Mouse (Mus musculus): ENCODE results near the gene Inpp4a. TPM values are rescaled to one million over a fixed set of nuclear protein-coding genes. Genes with fewer than 3 reads are reported as not detected.

Gene Inpp4a
- total RNA-seq, 1 experiment: 4.0 TPM

DNA sequence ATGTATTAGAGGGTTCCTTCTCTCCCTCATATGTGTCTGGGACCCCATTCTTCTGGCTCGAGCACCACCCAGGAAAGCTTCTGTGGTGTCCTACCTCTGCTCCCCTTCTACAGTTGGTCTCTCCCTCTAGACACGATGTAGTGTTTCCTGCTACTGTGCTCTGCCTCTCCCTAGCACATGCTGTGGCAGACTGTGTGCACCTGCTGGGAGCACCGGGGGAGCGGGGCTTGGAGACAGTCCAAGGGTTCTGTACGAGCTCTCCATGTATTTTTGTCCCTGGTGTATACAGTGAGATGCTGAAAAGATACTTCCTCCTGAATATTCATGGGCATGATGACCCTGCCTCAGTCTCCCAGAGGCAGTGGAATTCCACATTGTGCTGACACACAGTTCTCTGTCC, 93.5 kb downstream of the Inpp4a start:
- H3K36me3 ChIP-seq (ENCODE audit: control insufficient read depth, insufficient read depth, low read length, poor library complexity, severe bottlenecking): 0 out of 2 replicates have a peak, but pooled peaks cover 2% of the 10 kb centered on the region
- H3K4me1 ChIP-seq (ENCODE audit: control insufficient read depth in 2 of 2, insufficient read depth in 2 of 2, low read length in 2 of 2, poor library complexity in 1 of 2): no peaks in the 10 kb centered on the region
- in situ Hi-C loops (cut with MboI; ENCODE audit: low sequenced_read_pairs in 2 of 2, unreplicated experiment in 2 of 2): no loop called here
- no peak for DNase-seq (ENCODE audit: low read depth, low spot score)
- H3K9ac ChIP-seq (ENCODE audit: insufficient read depth, low read depth, low read length, poor library complexity, severe bottlenecking): no peak overlapping the region
- H3K27ac ChIP-seq (ENCODE audit: insufficient read depth, low read depth, low read length, poor library complexity, severe bottlenecking): no peak overlapping the region
- no peaks in the 10 kb centered on the region for H3K9me3 ChIP-seq (ENCODE audit: control insufficient read depth, insufficient read depth, low read depth, low read length)
- TF ChIP-seq HCFC1 (IDR thresholded peaks at IDR 0.05; ENCODE audit: borderline replicate concordance, insufficient read depth, low read length) (no peak), MAFK (IDR thresholded peaks at IDR 0.05; ENCODE audit: insufficient read depth, low read depth, low read length) (no peak), ZC3H11A (IDR thresholded peaks at IDR 0.05; ENCODE audit: borderline replicate concordance, low read depth, low read length) (no peak)
- no peak overlapping the region for H3K4me3 ChIP-seq (ENCODE audit: insufficient read depth in 1 of 2, low read depth in 1 of 2, low read length in 2 of 2, poor library complexity in 1 of 2, severe bottlenecking in 1 of 2)

DNA sequence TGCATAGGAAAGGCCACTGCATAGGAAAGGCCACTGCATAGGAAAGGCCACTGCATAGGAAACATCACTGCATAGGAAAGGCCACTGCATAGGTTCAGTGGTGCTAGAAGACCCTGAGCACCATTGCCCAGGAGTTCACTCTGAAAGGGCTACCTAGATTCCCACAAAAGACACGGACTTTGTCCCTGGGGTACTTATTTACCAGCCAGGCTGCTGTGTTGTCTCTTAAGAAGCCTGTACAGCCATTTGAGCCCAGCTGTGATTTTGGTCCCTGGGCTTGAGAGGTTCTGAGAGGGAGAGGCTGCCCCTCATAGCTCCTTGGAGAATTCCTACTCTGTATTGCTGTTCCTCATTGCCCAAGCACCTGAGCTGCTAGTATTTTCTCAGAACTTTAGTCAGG, 96.8 kb downstream of the Inpp4a start:
- H3K4me1 ChIP-seq (ENCODE audit: control insufficient read depth in 2 of 2, insufficient read depth in 2 of 2, low read length in 2 of 2, poor library complexity in 1 of 2): no peaks in the 10 kb centered on the region
- no peak for DNase-seq (ENCODE audit: low read depth, low spot score)
- H3K9me3 ChIP-seq (ENCODE audit: control insufficient read depth, insufficient read depth, low read depth, low read length): no peaks in the 10 kb centered on the region
- in situ Hi-C loops (cut with MboI; ENCODE audit: low sequenced_read_pairs in 2 of 2, unreplicated experiment in 2 of 2): no loop called here
- no peak overlapping the region for H3K9ac ChIP-seq (ENCODE audit: insufficient read depth, low read depth, low read length, poor library complexity, severe bottlenecking)
- TF ChIP-seq CHD2 (IDR thresholded peaks at IDR 0.05; ENCODE audit: low read depth, low read length) (no peak), ZNF384 (IDR thresholded peaks at IDR 0.05; ENCODE audit: low read depth, low read length) (no peak), ZC3H11A (IDR thresholded peaks at IDR 0.05; ENCODE audit: borderline replicate concordance, low read depth, low read length) (no peak), HCFC1 (IDR thresholded peaks at IDR 0.05; ENCODE audit: borderline replicate concordance, insufficient read depth, low read length) (no peak), MAFK (IDR thresholded peaks at IDR 0.05; ENCODE audit: insufficient read depth, low read depth, low read length) (no peak)
- H3K36me3 ChIP-seq (ENCODE audit: control insufficient read depth, insufficient read depth, low read length, poor library complexity, severe bottlenecking): 0 out of 2 replicates have a peak, but pooled peaks cover 2% of the 10 kb centered on the region
- no peak overlapping the region for H3K27ac ChIP-seq (ENCODE audit: insufficient read depth, low read depth, low read length, poor library complexity, severe bottlenecking)
- H3K4me3 ChIP-seq (ENCODE audit: insufficient read depth in 1 of 2, low read depth in 1 of 2, low read length in 2 of 2, poor library complexity in 1 of 2, severe bottlenecking in 1 of 2): no peak overlapping the region

DNA sequence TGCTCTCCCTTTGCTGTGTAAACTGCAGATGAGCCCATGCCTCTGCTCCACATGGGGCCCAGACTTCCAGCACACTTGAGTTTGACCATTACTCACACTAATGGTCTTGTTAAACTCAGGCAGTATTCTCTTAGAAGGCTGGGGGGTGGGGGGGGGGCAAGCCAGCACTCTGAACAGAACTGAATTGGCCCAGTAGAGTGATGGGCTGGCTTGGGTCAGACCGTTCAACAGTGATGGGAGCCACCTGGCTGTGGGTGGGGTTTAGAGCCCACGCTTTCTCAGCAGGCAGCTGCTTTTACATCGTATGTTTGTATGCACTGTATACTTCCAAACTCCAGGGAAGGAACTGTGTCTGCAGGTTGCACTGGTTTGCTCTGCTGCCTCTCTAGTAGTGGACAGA, 99.3 kb downstream of the Inpp4a start:
- Histone ChIP-seq H3K9me3 (ENCODE audit: control insufficient read depth, insufficient read depth, low read depth, low read length) (no peaks in the 10 kb centered on the region), H3K36me3 (ENCODE audit: control insufficient read depth, insufficient read depth, low read length, poor library complexity, severe bottlenecking) (0 out of 2 replicates have a peak, but pooled peaks cover 2% of the 10 kb centered on the region), H3K4me3 (ENCODE audit: insufficient read depth in 1 of 2, low read depth in 1 of 2, low read length in 2 of 2, poor library complexity in 1 of 2, severe bottlenecking in 1 of 2) (no peak overlapping the region), H3K9ac (ENCODE audit: insufficient read depth, low read depth, low read length, poor library complexity, severe bottlenecking) (no peak overlapping the region), H3K27ac (ENCODE audit: insufficient read depth, low read depth, low read length, poor library complexity, severe bottlenecking) (no peak overlapping the region), H3K4me1 (ENCODE audit: control insufficient read depth in 2 of 2, insufficient read depth in 2 of 2, low read length in 2 of 2, poor library complexity in 1 of 2) (peaks cover 0 to 4% of the 10 kb centered on the region in 2 experiments; a peak in 1 of 4 replicates)
- in situ Hi-C loops (cut with MboI; ENCODE audit: low sequenced_read_pairs in 2 of 2, unreplicated experiment in 2 of 2): no loop called here
- TF ChIP-seq CHD2 (IDR thresholded peaks at IDR 0.05; ENCODE audit: low read depth, low read length) (no peak), ZNF384 (IDR thresholded peaks at IDR 0.05; ENCODE audit: low read depth, low read length) (no peak), HCFC1 (IDR thresholded peaks at IDR 0.05; ENCODE audit: borderline replicate concordance, insufficient read depth, low read length) (no peak), MAFK (IDR thresholded peaks at IDR 0.05; ENCODE audit: insufficient read depth, low read depth, low read length) (no peak), ZC3H11A (IDR thresholded peaks at IDR 0.05; ENCODE audit: borderline replicate concordance, low read depth, low read length) (no peak)
- DNase-seq (ENCODE audit: low read depth, low spot score): no peak

DNA sequence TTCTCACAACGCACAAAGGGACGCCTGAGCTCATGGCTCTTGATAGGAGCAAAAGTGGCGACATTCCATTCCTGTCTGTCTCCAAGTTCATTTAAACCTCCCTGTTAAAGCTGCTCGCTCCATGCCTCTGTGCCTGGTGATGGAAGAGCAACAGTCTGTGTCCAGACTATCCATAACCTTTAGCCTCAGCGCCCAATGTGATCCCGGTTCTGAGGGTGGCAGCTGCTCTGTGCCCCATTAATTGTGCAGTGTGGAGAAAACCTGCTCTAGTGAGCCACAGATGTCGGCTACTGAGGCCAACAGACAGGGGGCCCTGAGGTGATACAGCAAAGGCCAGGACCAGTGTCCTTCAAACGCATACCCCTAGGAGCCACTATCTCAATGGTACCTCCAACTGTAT, 100.1 kb downstream of the Inpp4a start:
- H3K4me1 ChIP-seq (ENCODE audit: control insufficient read depth in 2 of 2, insufficient read depth in 2 of 2, low read length in 2 of 2, poor library complexity in 1 of 2): peaks cover 0 to 4% of the 10 kb centered on the region in 2 experiments; a peak in 1 of 4 replicates
- no peak for DNase-seq (ENCODE audit: low read depth, low spot score)
- in situ Hi-C loops (cut with MboI; ENCODE audit: low sequenced_read_pairs in 2 of 2, unreplicated experiment in 2 of 2): loop anchor here in 1 of 2 experiments (10.0 kb wide), 1 partner anchor 125 kb away; no protein-coding TSS in a partner anchor
- H3K4me3 ChIP-seq (ENCODE audit: insufficient read depth in 1 of 2, low read depth in 1 of 2, low read length in 2 of 2, poor library complexity in 1 of 2, severe bottlenecking in 1 of 2): no peak overlapping the region
- H3K27ac ChIP-seq (ENCODE audit: insufficient read depth, low read depth, low read length, poor library complexity, severe bottlenecking): no peak overlapping the region
- no peaks in the 10 kb centered on the region for H3K9me3 ChIP-seq (ENCODE audit: control insufficient read depth, insufficient read depth, low read depth, low read length)
- no peak overlapping the region for H3K9ac ChIP-seq (ENCODE audit: insufficient read depth, low read depth, low read length, poor library complexity, severe bottlenecking)
- 0 out of 2 replicates have a peak, but pooled peaks cover 2% of the 10 kb centered on the region for H3K36me3 ChIP-seq (ENCODE audit: control insufficient read depth, insufficient read depth, low read length, poor library complexity, severe bottlenecking)
- no peak for TF ChIP-seq ZNF384 (IDR thresholded peaks at IDR 0.05; ENCODE audit: low read depth, low read length)
- TF ChIP-seq ZC3H11A (IDR thresholded peaks at IDR 0.05; ENCODE audit: borderline replicate concordance, low read depth, low read length): no peak
- no peak for TF ChIP-seq HCFC1 (IDR thresholded peaks at IDR 0.05; ENCODE audit: borderline replicate concordance, insufficient read depth, low read length)
- TF ChIP-seq CHD2 (IDR thresholded peaks at IDR 0.05; ENCODE audit: low read depth, low read length): no peak
- no peak for TF ChIP-seq MAFK (IDR thresholded peaks at IDR 0.05; ENCODE audit: insufficient read depth, low read depth, low read length)
